ENCODE assay signal across 9 mouse cellular contexts in genomic region chr10:62527351-62527750, GRCm38 (mm10). TPM values are rescaled to one million over a fixed set of nuclear protein-coding genes. Genes with fewer than 3 reads are reported as not detected.
DNase-seq lines count a peak whose midpoint lies in the region; ATAC-seq and TF ChIP-seq lines count a peak whose summit lies in the region.
"Had no signal": no experiment of that assay in that cellular context is flagged by ENCODE, and none has a peak within 500 bp of the region (broad histone marks: within the 10 kb centered on the region; RNA-seq: fewer than 3 reads in every experiment).

Gene Srgn (minus strand): TSS chr10:62527451.

- no peak within 1 kb of the TSS for H3K27ac ChIP-seq in lung, embryonic 14.5 days (ENCODE audit: low read depth)
- no peak within 1 kb of the TSS for H3K27ac ChIP-seq in macrophage

- intact Hi-C loops in left cerebral cortex, postnatal 4 days (cut with DNase I) = no loop called here

- H3K4me1 ChIP-seq in lung, embryonic 14.5 days (ENCODE audit: insufficient read depth) = peaks cover 3% of the 10 kb centered on the region; the same call in 1 of the 2 replicates

- no peak within 1 kb of the TSS for H3K9ac ChIP-seq in lung, embryonic 14.5 days

- no peak for DNase-seq in lung, embryonic 14.5 days
- DNase-seq in lung, postnatal 14 days = no peak
- DNase-seq in adrenal gland, postnatal 36 days = no peak
- no peak for DNase-seq in gastrocnemius, postnatal 4 days (ENCODE audit: low spot score in 2 of 2)
- DNase-seq in left cerebral cortex, postnatal 4 days = no peak
- DNase-seq in thymus, adult 18-20 months = no peak
- DNase-seq in spleen, postnatal 10 days (ENCODE audit: low spot score in 2 of 2) = no peak

- no peaks in the 10 kb centered on the region for H3K79me2 ChIP-seq in macrophage (ENCODE audit: inconsistent target)

- no peak for TF ChIP-seq CTCF in lung, embryonic 14.5 days (IDR thresholded peaks at IDR 0.05; ENCODE audit: low read depth)

- 0 out of 2 replicates have a peak within 1 kb of the TSS, but pooled peaks have one; percentile 15 for H3K4me2 ChIP-seq in lung, embryonic 14.5 days

- H3K36me3 ChIP-seq in lung, embryonic 14.5 days (ENCODE audit: insufficient read depth) = no peaks in the 10 kb centered on the region
- no peaks in the 10 kb centered on the region for H3K36me3 ChIP-seq in macrophage (ENCODE audit: inconsistent target)

- H3K9me3 ChIP-seq in lung, embryonic 14.5 days (ENCODE audit: low read depth, low read length) = no peaks in the 10 kb centered on the region

- 81% methylated on average over 14 of the region's 14 CpGs for WGBS in lung, embryonic 14.5 days
- WGBS in macrophage (ENCODE audit: missing documents) = 97% methylated on average over 12 of the region's 14 CpGs

- no peak for ATAC-seq in lung, embryonic 14.5 days (ENCODE audit: insufficient read depth)
- ATAC-seq: forebrain, embryonic 16.5 days had no signal

- H3K4me3 ChIP-seq in lung, embryonic 14.5 days (ENCODE audit: low read depth, low read length) = no peak within 1 kb of the TSS
- H3K4me3 ChIP-seq in macrophage (ENCODE audit: inconsistent target) = no peak within 1 kb of the TSS

- no peaks in the 10 kb centered on the region for H3K27me3 ChIP-seq in lung, embryonic 14.5 days (ENCODE audit: insufficient read depth, low read length)

RNA-seq across cellular contexts. Expression of gene Srgn, which starts in this region (rescaled TPM):
- 33.8 and 39.4 TPM in 2 replicates for polyA plus RNA-seq in lung, embryonic 14.5 days (2014; fragmentation: Nextera tagmentation; extraction: Ambion mirVana)
- total RNA-seq in adrenal gland, postnatal 36 days (2021) = 10 to 100 TPM; 40.5 to 65.4 TPM
- total RNA-seq in gastrocnemius, postnatal 4 days (2021) = 10 to 100 TPM; 16.2 to 16.7 TPM
- total RNA-seq in macrophage (2018; cell fraction: chromatin; rRNA removed) = 100 to 1,000 TPM in 9 of 26 experiments, 10 to 100 TPM in 12, 1 to 10 TPM in 5; 5.0 to 374 (median 54.9) TPM
- total RNA-seq in macrophage (2018; cell fraction: cytosol; rRNA removed) = 1,000 to 10,000 TPM in 3 of 26 experiments, 100 to 1,000 TPM in 23; 178 to 1,433 (median 423) TPM
- 1,000 to 10,000 TPM in 2 of 26 experiments, 100 to 1,000 TPM in 22, 10 to 100 TPM in 2; 93.8 to 1,370 (median 265) TPM for total RNA-seq in macrophage (2018; cell fraction: nucleus; rRNA removed)
- 240 to 438 TPM (median 289 TPM) in 3 replicates for polyA plus RNA-seq in macrophage (2018)
- total RNA-seq in left cerebral cortex, postnatal 4 days (2021) = 1 to 10 TPM; 6.1 to 9.0 TPM
